Mouse (Mus musculus) spleen, adult 2 months (tissue): ENCODE results near the gene Trhde. TPM values are rescaled to one million over a fixed set of nuclear protein-coding genes. Genes with fewer than 3 reads are reported as not detected.

Experiments
- DNase-seq, 2 experiments: peaks; one replicate each; pipeline versions ENCODE4 v3.0.0 to v3.0.0-alpha.2; 2012 to 2021; ENCODE audit warnings: low spot score in 2 of 2, low read depth in 1 of 2
- H3K27ac ChIP-seq: fragments of 200-500 bp; 2 replicates; pipeline ENCODE4 v1.5.1; 2012; ENCODE audit warnings: low read length, inconsistent platforms; ENCODE audit not compliant: insufficient read depth
- H3K27me3 ChIP-seq: fragments of 200-500 bp; 2 replicates; pipeline ENCODE4 v1.6.1; 2012; ENCODE audit warnings: mild to moderate bottlenecking, moderate library complexity, low read length, inconsistent platforms; ENCODE audit not compliant: control insufficient read depth, insufficient read depth
- H3K36me3 ChIP-seq: fragments of 200-500 bp; 2 replicates; pipeline ENCODE4 v1.6.1; 2012; ENCODE audit warnings: mild to moderate bottlenecking, low read length, inconsistent platforms; ENCODE audit not compliant: control insufficient read depth, insufficient read depth
- H3K4me1 ChIP-seq: fragments of 200-500 bp; 2 replicates; pipeline ENCODE4 v1.6.1; 2011; ENCODE audit warnings: inconsistent platforms; ENCODE audit not compliant: control insufficient read depth, insufficient read depth, insufficient read length
- H3K4me3 ChIP-seq: fragments of 200-500 bp; 2 replicates; pipeline ENCODE4 v1.5.1; 2011; ENCODE audit warnings: mild to moderate bottlenecking, inconsistent platforms; ENCODE audit not compliant: insufficient read depth, insufficient read length; ENCODE audit errors: extremely low read depth
- CTCF ChIP-seq: fragments of 200-500 bp; IDR thresholded peaks from 2 replicates; pipeline ENCODE4 v1.5.1; 2011; ENCODE audit warnings: mild to moderate bottlenecking, inconsistent platforms; ENCODE audit not compliant: insufficient read depth, insufficient read length, insufficient replicate concordance; ENCODE audit errors: extremely low read depth
- POLR2A ChIP-seq: fragments of 200-500 bp; IDR thresholded peaks from 2 replicates; pipeline ENCODE4 v1.6.1; 2011; ENCODE audit warnings: low read depth, low read length, inconsistent platforms
- WGBS: fragments of 180-500 bp; shearing (Covaris S2); methylation state at CpG from one replicate; pipeline ENCODE4 v1.1.7; 2018; 5-methylcytosine and 5-hydroxymethylcytosine counted together
- polyA plus RNA-seq: library from polyadenylated mRNA; depleted of rRNA; stranded (reverse); fragments of >200 nt; gene quantifications from 2 replicates; pipeline ENCODE4 v1.2.3, GENCODE M21; 2012; rRNA removed

Trhde gene
- polyA plus RNA-seq = not detected in 2 replicates

DNA sequence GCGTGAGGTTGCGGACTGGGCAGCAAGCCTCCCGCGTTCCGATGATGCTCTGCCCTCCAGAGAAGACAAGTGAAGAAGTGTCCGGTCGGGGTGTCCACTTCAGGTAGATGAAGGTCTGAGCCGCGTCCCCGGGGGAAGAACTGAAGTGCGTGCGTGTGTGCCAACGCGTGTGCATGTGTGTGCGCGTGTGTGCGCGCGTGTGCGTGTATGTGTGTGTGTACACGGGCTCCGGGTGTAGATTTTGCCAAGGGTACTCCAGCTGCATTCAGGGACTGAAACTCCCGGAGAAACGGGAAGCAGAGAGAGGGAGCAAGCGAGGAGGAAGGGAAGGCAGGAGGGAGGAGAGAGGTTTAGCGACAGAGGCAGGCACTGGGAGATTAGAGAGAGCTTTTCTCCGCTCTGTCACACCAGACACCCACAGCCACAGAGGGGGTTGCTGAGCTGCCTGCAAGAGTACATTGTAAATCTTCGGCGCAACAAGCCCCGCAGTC is at the start of gene Trhde:
Gene Trhde, minus strand, starts transcription at position 147 of the 491 bp plus-strand sequence.
- Histone ChIP-seq H3K4me3 (no peak within 1 kb of the TSS), H3K27me3 (peaks cover 3% of the 10 kb centered on the region; the same call in 1 of the 2 replicates), H3K36me3 (no peaks in the 10 kb centered on the region), H3K4me1 (no peaks in the 10 kb centered on the region), H3K27ac (no peak within 1 kb of the TSS)
- no peak for DNase-seq
- TF ChIP-seq CTCF (no peak), POLR2A (no peak)
- WGBS = 7% methylated on average over 30 of the region's 30 CpGs

DNA sequence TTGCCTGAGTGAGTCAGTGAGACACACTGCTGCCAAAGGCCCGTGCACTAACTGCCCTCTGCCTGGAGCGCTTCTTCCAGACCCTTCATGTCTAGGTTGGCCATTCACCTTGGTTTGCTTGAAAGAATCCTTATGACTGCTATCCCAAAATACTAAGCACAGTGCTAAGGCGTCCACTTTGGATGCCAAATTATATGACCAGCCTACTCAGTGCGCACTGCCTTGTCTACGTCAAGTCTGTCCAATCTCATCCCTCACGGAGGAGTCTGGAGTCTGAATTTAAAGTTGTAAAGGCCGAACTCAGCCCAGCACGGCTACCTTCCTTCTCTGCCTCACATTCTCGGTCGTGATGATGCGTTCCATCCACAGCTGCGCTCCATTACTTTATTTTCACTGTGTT is 39.9 kb upstream of the Trhde start:
- H3K4me3 ChIP-seq = no peak overlapping the region
- no peak for DNase-seq
- H3K27ac ChIP-seq = no peak overlapping the region
- H3K4me1 ChIP-seq = no peaks in the 10 kb centered on the region
- WGBS = 87% methylated on average over 12 of the region's 12 CpGs
- no peaks in the 10 kb centered on the region for H3K27me3 ChIP-seq
- H3K36me3 ChIP-seq = no peaks in the 10 kb centered on the region
- TF ChIP-seq CTCF (no peak), POLR2A (no peak)

- Histone ChIP-seq H3K27me3 (no peaks in the 10 kb centered on the region), H3K36me3 (no peaks in the 10 kb centered on the region), H3K4me1 (no peaks in the 10 kb centered on the region), H3K27ac (no peak overlapping the region), H3K4me3 (no peak overlapping the region)
- DNase-seq = no peak
- TF ChIP-seq CTCF = no peak
- TF ChIP-seq POLR2A = no peak
- 24% methylated on average over 5 of the region's 5 CpGs for WGBS
Observed at GRCm38 (mm10) chr10:114841440-114841839, 39.3 kb upstream of the Trhde start.

- no peak for TF ChIP-seq POLR2A
- TF ChIP-seq CTCF = no peak
- Histone ChIP-seq H3K4me1 (no peaks in the 10 kb centered on the region), H3K27ac (no peak overlapping the region), H3K27me3 (no peaks in the 10 kb centered on the region), H3K36me3 (no peaks in the 10 kb centered on the region), H3K4me3 (no peak overlapping the region)
- WGBS = 58% methylated on average over 7 of the region's 7 CpGs
- DNase-seq = no peak
Observed at GRCm38 (mm10) chr10:114831313-114831712, 29.2 kb upstream of the Trhde start.

DNA sequence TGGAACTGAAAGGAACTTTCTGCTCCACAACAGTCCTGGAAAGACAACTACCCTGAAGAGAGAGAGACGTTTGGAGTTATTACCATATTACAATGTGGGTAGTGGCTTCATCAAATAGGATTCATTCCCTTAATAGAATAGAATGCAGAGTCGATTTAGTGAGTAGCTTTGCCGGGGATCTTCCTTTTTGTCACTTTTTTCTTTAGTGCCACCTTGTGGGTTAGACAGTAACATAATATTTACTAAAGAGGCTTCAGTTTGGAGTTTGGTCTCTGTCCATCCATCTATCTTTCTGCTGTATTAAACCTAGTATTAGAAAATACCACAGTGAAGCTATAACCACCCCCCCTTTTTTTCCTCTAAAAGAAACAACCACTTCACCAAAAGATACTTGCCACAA is 6.7 kb upstream of the Trhde start:
- TF ChIP-seq CTCF (no peak), POLR2A (no peak)
- no peaks in the 10 kb centered on the region for H3K36me3 ChIP-seq
- no peak for DNase-seq
- H3K27me3 ChIP-seq = no peaks in the 10 kb centered on the region
- no peak overlapping the region for H3K4me3 ChIP-seq
- WGBS = 58% methylated on average over 3 of the region's 3 CpGs
- no peaks in the 10 kb centered on the region for H3K4me1 ChIP-seq
- no peak overlapping the region for H3K27ac ChIP-seq

DNA sequence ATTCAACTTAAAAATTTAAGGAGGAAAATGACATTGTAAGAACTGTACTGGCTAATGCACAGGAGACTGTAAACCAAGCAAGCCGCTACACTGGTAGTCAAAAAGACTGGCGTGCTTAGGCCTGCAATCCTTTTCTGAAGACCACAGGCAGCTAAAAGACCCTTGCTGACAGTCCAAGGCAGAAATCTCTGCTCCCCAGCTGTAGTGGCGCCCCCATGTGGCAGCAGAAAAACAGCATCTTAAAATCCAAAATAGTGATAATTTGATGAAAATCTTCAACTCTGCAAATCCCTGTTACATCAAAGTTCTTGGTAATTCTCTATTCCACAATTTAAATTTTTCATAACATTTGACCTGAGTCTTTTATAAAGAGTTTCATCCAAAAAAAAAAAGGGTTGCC is 3.8 kb upstream of the Trhde start:
- DNase-seq = no peak
- no peaks in the 10 kb centered on the region for H3K4me1 ChIP-seq
- peaks cover 3% of the 10 kb centered on the region; the same call in 1 of the 2 replicates for H3K27me3 ChIP-seq
- no peak overlapping the region for H3K4me3 ChIP-seq
- no peak overlapping the region for H3K27ac ChIP-seq
- TF ChIP-seq CTCF (no peak), POLR2A (no peak)
- no peaks in the 10 kb centered on the region for H3K36me3 ChIP-seq
- 51% methylated on average over 3 of the region's 3 CpGs for WGBS

DNA sequence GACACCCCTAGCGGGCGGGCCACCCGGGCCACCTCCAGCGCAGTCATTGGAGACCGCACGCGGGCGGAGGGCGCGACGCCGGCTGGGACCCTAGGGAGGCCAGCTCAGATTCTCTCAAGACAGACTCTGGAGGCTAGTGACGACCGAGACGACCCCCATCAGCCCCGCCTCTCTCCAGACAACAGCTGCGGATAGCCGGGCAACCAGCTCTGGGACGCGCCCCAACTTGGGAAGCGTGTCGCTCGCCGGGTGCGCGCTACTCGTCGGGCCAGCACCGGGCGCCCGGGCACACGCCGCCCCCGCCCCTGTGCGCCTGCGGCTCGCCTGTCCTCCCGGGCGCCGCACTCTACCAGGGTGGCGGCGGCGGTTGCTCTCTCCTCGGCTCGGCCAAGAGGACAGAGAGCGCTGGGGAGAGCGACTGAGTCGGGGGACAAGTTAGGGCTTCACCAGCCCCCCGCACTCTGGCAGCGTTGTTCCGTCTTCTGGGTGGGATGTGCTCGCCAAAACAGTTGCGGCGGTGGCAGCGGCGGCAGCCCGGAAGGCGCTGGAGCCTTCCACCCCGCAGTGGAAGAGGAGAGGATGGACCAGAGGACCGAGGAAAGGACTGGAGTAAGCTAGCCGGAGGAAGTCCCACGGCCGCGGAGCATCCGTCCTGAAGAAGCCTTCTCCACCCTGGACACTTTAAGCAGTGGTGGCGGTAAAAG is 498 bp downstream of the Trhde start:
- Histone ChIP-seq H3K27ac (no peak overlapping the region), H3K4me3 (no peak overlapping the region), H3K27me3 (peaks cover 3% of the 10 kb centered on the region; the same call in 1 of the 2 replicates), H3K36me3 (no peaks in the 10 kb centered on the region), H3K4me1 (no peaks in the 10 kb centered on the region)
- no peak for TF ChIP-seq CTCF
- 5% methylated on average over 66 of the region's 66 CpGs for WGBS
- peak in 1 of 2 experiments; percentile 2 for DNase-seq
